Mouse (Mus musculus): ENCODE results near the gene Pde5a. TPM values are rescaled to one million over a fixed set of nuclear protein-coding genes. Genes with fewer than 3 reads are reported as not detected.

Gene Pde5a
- total RNA-seq, 2 experiments from 2014 or later = 30.7 to 31.2 TPM

DNA sequence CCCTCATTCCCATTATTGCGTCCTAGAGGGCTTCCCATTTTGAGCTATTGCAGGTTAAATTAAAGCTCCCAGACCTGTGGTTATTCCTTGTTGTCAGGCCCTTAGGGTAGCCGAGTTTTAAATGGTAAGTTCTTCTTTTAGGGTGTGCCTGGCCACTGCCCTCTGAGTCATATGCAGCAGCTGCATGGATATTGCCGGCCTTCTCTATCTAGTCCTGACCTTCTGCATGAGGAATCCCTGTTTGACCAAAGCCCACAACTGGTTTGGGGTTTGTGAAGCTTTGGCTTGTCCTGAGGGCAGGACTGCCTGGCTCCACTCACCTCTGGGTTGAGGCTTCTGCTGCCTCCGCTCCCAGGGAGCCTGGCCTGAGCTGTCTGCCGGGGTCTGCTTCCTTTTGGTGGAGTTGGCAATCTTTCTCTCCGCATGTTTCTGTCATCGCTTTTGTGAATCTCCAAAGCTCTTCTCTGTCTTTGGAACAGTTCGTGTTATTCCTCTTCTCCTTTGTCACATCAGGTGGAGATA, 34.6 kb downstream of the Pde5a start:
- DNase-seq (ENCODE audit: low spot score in 2 of 2) = no peak

GRCm38 (mm10) chr3:122763768-122764167, 35.0 kb downstream of the Pde5a start:
- no peak for DNase-seq (ENCODE audit: low spot score in 2 of 2)

DNA sequence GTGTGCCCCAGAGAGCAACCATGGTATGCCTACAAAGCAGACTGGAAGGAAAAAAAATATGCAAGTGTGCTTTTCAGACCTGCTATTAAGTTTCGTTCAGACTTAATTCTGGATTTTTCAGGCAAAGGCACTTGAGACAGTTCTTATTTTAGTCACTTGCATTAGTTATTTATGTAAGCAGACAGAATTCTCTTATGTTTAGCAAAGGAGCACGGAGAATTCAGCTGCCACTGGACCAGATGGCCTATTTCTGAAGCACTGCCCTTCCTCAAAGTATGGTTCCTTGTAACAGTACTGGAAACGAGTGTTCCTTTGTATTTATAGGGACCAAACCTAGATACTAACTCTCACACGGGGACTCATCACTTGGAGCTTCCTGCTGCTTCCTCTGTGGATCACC, 38.2 kb downstream of the Pde5a start:
- no peak for DNase-seq (ENCODE audit: low spot score in 2 of 2)

DNA sequence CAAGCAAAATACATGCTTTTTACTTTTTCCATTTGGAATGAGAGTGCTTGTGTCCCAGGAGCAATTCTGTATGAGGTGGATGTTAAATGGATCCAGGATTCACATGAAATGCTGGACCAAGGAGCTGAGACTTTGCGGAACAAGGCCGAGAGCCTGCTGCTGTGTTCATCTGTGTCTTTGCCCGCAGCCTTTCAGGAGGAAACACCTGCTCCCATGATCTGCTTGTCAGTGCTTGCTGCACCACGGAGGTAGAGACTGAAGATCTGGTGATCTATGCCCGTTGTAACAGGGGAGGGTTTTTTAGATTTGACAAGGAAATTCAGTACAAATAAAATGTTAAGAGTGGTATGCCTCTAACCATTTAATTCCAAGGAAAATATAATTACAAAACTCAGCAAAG, 39.1 kb downstream of the Pde5a start:
- no peak for DNase-seq (ENCODE audit: low spot score in 2 of 2)

DNA sequence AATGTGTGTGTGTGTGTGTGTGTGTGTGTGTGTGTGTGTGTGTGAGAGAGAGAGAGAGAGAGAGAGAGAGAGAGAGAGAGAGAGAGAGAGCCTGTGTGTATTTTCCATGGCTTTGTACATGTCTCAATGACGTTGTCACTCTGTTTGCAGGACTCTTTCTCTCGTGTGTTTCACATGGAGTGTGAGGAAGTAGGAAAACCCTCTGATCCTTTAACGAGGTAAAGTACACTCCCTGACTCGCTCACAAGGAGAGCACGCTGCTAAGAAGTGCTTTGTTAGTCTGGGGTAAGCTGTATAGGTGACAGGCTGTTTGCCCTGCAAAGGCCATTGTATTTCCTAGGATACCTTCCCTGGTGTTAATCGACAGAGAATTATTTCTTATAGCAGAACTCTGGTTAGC, 52.7 kb downstream of the Pde5a start:
- DNase-seq (ENCODE audit: low spot score in 2 of 2) = no peak

- no peak for DNase-seq (ENCODE audit: low spot score in 2 of 2)
These were observed 55.5 kb downstream of the Pde5a start for GRCm38 (mm10) chr3:122784245-122784644.

- no peak for DNase-seq (ENCODE audit: low spot score in 2 of 2)
These were observed 59.6 kb downstream of the Pde5a start for GRCm38 (mm10) chr3:122788314-122788713.

DNA sequence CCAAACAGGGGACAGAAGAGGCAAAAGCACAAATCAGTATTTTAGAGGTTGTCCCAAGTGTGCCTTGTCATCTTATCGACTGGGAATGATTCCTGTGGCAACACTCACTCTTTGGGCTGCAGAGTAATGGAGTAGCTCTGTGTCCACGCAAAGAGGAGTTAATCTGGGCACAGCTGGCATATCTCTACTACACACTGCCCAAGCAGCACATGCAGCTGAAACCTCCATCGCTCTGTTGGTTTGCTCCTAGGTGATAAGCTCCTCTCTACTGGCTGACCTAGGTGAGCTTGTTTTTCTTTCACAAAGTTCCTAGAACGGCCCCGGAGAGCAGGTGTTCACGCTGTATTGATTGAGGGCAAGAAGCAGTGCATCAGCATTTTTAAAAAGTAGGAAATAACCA, 60.8 kb downstream of the Pde5a start:
- no peak for DNase-seq (ENCODE audit: low spot score in 2 of 2)

DNA sequence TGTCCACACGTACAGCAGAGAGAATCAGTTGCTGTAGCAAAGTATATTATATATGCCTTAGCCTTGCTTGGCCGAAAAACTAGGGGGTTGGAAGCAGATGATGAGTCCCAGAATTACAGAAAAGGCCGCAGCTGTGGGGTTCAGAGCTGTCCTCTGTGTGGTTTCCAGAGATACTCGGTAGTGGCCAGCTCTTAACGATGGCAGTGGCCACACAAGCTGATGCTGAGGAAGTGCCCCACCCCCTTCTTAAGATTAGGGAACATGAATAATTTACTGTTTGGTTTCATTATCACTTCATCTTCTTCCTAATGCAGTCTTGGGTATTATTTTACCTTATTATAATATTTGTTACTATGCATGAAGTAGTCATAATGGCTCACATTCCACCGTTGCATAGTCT, 71.3 kb downstream of the Pde5a start:
- no peak for DNase-seq (ENCODE audit: low spot score in 2 of 2)

- DNase-seq (ENCODE audit: low spot score in 2 of 2) = no peak
These were observed 72.0 kb downstream of the Pde5a start for GRCm38 (mm10) chr3:122800553-122801435.

GRCm38 (mm10) chr3:122801436-122802221, 72.9 kb downstream of the Pde5a start:
- DNase-seq (ENCODE audit: low spot score in 2 of 2) = no peak

DNA sequence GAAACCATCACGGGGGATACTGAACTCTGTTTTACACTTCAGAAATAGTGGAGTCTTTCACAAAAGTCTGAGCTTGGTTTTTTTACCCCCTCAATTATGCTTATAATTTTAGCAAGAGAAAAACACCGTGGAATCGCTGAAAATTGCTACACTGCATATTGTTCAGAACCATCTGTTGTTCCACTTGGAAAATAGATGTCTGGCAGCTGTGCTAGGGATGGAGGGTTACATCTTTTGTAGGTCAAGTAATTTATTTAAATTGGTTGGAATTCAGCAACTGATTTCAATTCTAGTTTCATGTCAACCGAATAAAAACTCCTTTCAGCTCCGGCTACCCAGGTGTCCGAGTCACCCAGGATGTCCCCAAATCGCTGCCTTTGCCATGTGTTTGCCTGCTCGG, 78.6 kb downstream of the Pde5a start:
- no peak for DNase-seq (ENCODE audit: low spot score in 2 of 2)

- no peak for DNase-seq (ENCODE audit: low spot score in 2 of 2)
These were observed 81.5 kb downstream of the Pde5a start for GRCm38 (mm10) chr3:122810090-122810863.

DNA sequence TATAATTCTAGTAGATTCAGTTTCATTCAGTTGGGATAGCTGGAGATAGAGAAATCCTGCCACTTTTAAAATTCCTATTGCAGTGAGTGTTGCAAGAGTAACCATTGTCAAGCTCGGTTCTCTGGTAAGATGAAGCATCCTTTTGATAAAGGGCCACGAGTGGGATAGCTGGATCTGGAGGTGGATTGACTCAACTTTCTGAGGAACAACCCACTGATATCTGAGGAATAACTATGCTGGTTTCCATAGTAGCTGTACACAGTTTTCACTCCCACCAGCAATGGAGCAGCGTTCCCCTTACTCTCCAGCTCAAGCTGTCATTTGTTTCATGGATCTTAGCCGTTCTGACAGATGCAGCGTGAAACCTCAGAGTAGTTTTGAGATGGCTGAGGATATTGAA, 82.2 kb downstream of the Pde5a start:
- DNase-seq (ENCODE audit: low spot score in 2 of 2) = no peak

GRCm38 (mm10) chr3:122814531-122814930, 85.8 kb downstream of the Pde5a start:
- DNase-seq (ENCODE audit: low spot score in 2 of 2) = no peak

GRCm38 (mm10) chr3:122818282-122818681, 89.5 kb downstream of the Pde5a start:
- DNase-seq (ENCODE audit: low spot score in 2 of 2) = no peak

GRCm38 (mm10) chr3:122820700-122821099, 92.0 kb downstream of the Pde5a start:
- no peak for DNase-seq (ENCODE audit: low spot score in 2 of 2)

DNA sequence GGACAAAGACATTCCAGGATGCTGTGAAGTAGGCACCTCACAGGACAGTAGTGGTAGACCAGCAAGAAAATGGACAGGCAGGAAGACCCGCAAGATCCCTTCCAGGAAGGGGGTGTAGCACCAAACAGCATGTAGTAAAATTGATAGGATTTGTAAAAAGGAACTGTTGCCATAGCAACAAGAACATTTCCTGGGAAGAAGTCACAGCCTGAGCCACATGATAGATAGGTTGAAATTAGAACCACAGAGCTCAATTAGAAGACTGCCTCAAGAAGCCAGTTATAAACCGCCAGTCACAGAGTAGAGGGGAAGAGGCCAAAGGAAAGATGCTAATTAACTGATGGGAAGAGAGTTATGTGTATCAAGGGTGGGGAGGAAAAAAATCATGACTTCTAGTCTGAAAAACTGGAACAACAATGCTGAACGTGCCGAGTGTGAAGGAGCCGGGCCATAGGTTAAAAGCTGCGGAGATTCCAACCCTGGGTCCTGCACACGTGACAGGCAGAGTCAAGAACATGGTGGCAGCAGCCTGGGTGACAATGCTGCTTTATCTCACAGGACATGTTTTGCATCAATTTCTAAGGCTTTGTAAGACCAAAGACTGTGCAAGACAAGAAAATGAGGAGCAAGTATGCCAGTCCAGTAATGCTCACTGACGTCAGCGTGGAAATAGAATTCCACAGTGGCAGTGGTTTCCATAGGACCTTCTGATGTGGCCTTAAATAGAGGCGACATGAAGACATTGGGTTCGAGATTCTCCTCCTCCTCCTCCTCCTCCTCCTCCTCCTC, 99.7 kb downstream of the Pde5a start:
- no peak for DNase-seq (ENCODE audit: low spot score in 2 of 2)

- no peak for DNase-seq (ENCODE audit: low spot score in 2 of 2)
These were observed 105.8 kb downstream of the Pde5a start for GRCm38 (mm10) chr3:122834519-122834918.

GRCm38 (mm10) chr3:122835097-122835850, 106.5 kb downstream of the Pde5a start:
- no peak for DNase-seq (ENCODE audit: low spot score in 2 of 2)
